Mouse (Mus musculus): ENCODE measurements at regions not wholly inside any gene's neighbourhood (a gene's known extent, or its start where the extent isn't known, plus 50 kb on each side); places are given as distances from the start of the nearest gene placed in this dataset.

- WGBS: 83% methylated on average over 3 of the region's 3 CpGs
Observed at GRCm38 (mm10) chr9:68341511-68341910, 312.1 kb upstream of the Rora start.

GRCm38 (mm10) chr9:68347426-68347825 is 306.2 kb upstream of the Rora start:
- Histone ChIP-seq H3K9me3 (ENCODE audit: low read depth, low read length) (no peaks in the 10 kb centered on the region), H3K9ac (no peak overlapping the region), H3K4me3 (ENCODE audit: low read depth, low read length) (no peak overlapping the region), H3K4me2 (no peak overlapping the region), H3K4me1 (ENCODE audit: insufficient read depth) (no peaks in the 10 kb centered on the region), H3K27me3 (ENCODE audit: insufficient read depth, low read length) (no peaks in the 10 kb centered on the region), H3K36me3 (ENCODE audit: insufficient read depth) (no peaks in the 10 kb centered on the region), H3K27ac (ENCODE audit: low read depth) (no peak overlapping the region)
- WGBS: 53% methylated on average over 6 of the region's 6 CpGs
- TF ChIP-seq CTCF (IDR thresholded peaks at IDR 0.05; ENCODE audit: low read depth): no peak
- no peak for ATAC-seq (ENCODE audit: insufficient read depth)
- no peak for DNase-seq

More at GRCm38 (mm10) chr9:68341511-68341910, 312.1 kb upstream of the Rora start:
- ATAC-seq (ENCODE audit: insufficient read depth) (no peak), DNase-seq (no peak)
- Histone ChIP-seq H3K4me1 (ENCODE audit: insufficient read depth) (no peaks in the 10 kb centered on the region), H3K9ac (no peak overlapping the region), H3K36me3 (ENCODE audit: insufficient read depth) (no peaks in the 10 kb centered on the region), H3K4me3 (ENCODE audit: low read depth, low read length) (no peak overlapping the region), H3K9me3 (ENCODE audit: low read depth, low read length) (no peaks in the 10 kb centered on the region), H3K4me2 (no peak overlapping the region), H3K27me3 (ENCODE audit: insufficient read depth, low read length) (no peaks in the 10 kb centered on the region), H3K27ac (ENCODE audit: low read depth) (no peak overlapping the region)
- no peak for TF ChIP-seq CTCF (IDR thresholded peaks at IDR 0.05; ENCODE audit: low read depth)

- Histone ChIP-seq H3K9me3 (ENCODE audit: low read depth, low read length) (no peaks in the 10 kb centered on the region), H3K9ac (no peak overlapping the region), H3K27me3 (ENCODE audit: insufficient read depth, low read length) (no peaks in the 10 kb centered on the region), H3K36me3 (ENCODE audit: insufficient read depth) (no peaks in the 10 kb centered on the region), H3K4me2 (no peak overlapping the region), H3K4me3 (ENCODE audit: low read depth, low read length) (no peak overlapping the region), H3K4me1 (ENCODE audit: insufficient read depth) (no peaks in the 10 kb centered on the region), H3K27ac (ENCODE audit: low read depth) (no peak overlapping the region)
- no peak for TF ChIP-seq CTCF (IDR thresholded peaks at IDR 0.05; ENCODE audit: low read depth)
- no peak for ATAC-seq (ENCODE audit: insufficient read depth)
- no peak for DNase-seq
- WGBS: 85% methylated on average over 4 of the region's 4 CpGs
Observed at GRCm38 (mm10) chr9:68351466-68351865, 302.1 kb upstream of the Rora start.

- Histone ChIP-seq H3K36me3 (ENCODE audit: insufficient read depth) (no peaks in the 10 kb centered on the region), H3K9ac (no peak overlapping the region), H3K4me2 (no peak overlapping the region), H3K27me3 (ENCODE audit: insufficient read depth, low read length) (no peaks in the 10 kb centered on the region), H3K4me1 (ENCODE audit: insufficient read depth) (no peaks in the 10 kb centered on the region), H3K27ac (ENCODE audit: low read depth) (no peak overlapping the region), H3K4me3 (ENCODE audit: low read depth, low read length) (no peak overlapping the region), H3K9me3 (ENCODE audit: low read depth, low read length) (no peaks in the 10 kb centered on the region)
- DNase-seq: no peak
- ATAC-seq (ENCODE audit: insufficient read depth): no peak
- WGBS: 72% methylated on average over 4 of the region's 4 CpGs
- TF ChIP-seq CTCF (IDR thresholded peaks at IDR 0.05; ENCODE audit: low read depth): no peak
Observed at GRCm38 (mm10) chr9:68354470-68354869, 299.1 kb upstream of the Rora start.

GRCm38 (mm10) chr9:68356078-68356477 is 297.5 kb upstream of the Rora start:
- H3K4me3 ChIP-seq (ENCODE audit: low read depth, low read length): no peak overlapping the region
- no peak for TF ChIP-seq CTCF (IDR thresholded peaks at IDR 0.05; ENCODE audit: low read depth)
- WGBS: 53% methylated on average over 4 of the region's 4 CpGs

GRCm38 (mm10) chr9:68357231-68357630 is 296.4 kb upstream of the Rora start:
- H3K9me3 ChIP-seq (ENCODE audit: low read depth, low read length): no peaks in the 10 kb centered on the region
- H3K4me2 ChIP-seq: no peak overlapping the region
- TF ChIP-seq CTCF (IDR thresholded peaks at IDR 0.05; ENCODE audit: low read depth): no peak
- H3K9ac ChIP-seq: no peak overlapping the region
- ATAC-seq (ENCODE audit: insufficient read depth) (no peak), DNase-seq (no peak)
- H3K36me3 ChIP-seq (ENCODE audit: insufficient read depth): no peaks in the 10 kb centered on the region
- no peaks in the 10 kb centered on the region for H3K27me3 ChIP-seq (ENCODE audit: insufficient read depth, low read length)
- 51% methylated on average over 5 of the region's 5 CpGs for WGBS
- H3K4me1 ChIP-seq (ENCODE audit: insufficient read depth): no peaks in the 10 kb centered on the region
- no peak overlapping the region for H3K4me3 ChIP-seq (ENCODE audit: low read depth, low read length)
- no peak overlapping the region for H3K27ac ChIP-seq (ENCODE audit: low read depth)

More at GRCm38 (mm10) chr9:68356078-68356477, 297.5 kb upstream of the Rora start:
- Histone ChIP-seq H3K36me3 (ENCODE audit: insufficient read depth) (no peaks in the 10 kb centered on the region), H3K9ac (no peak overlapping the region), H3K4me1 (ENCODE audit: insufficient read depth) (no peaks in the 10 kb centered on the region), H3K9me3 (ENCODE audit: low read depth, low read length) (no peaks in the 10 kb centered on the region), H3K4me2 (no peak overlapping the region), H3K27ac (ENCODE audit: low read depth) (no peak overlapping the region), H3K27me3 (ENCODE audit: insufficient read depth, low read length) (no peaks in the 10 kb centered on the region)
- peak; percentile 4 for DNase-seq
- ATAC-seq (ENCODE audit: insufficient read depth): no peak

- Histone ChIP-seq H3K27me3 (ENCODE audit: insufficient read depth, low read length) (no peaks in the 10 kb centered on the region), H3K4me2 (no peak overlapping the region), H3K9me3 (ENCODE audit: low read depth, low read length) (no peaks in the 10 kb centered on the region), H3K4me3 (ENCODE audit: low read depth, low read length) (no peak overlapping the region), H3K36me3 (ENCODE audit: insufficient read depth) (no peaks in the 10 kb centered on the region), H3K4me1 (ENCODE audit: insufficient read depth) (no peaks in the 10 kb centered on the region), H3K27ac (ENCODE audit: low read depth) (no peak overlapping the region), H3K9ac (no peak overlapping the region)
- TF ChIP-seq CTCF (IDR thresholded peaks at IDR 0.05; ENCODE audit: low read depth): no peak
- ATAC-seq (ENCODE audit: insufficient read depth) (no peak), DNase-seq (no peak)
- WGBS: 38% methylated on average over 3 of the region's 3 CpGs
Observed at GRCm38 (mm10) chr9:68366973-68367372, 286.6 kb upstream of the Rora start.

GRCm38 (mm10) chr9:68367556-68367955 is 286.0 kb upstream of the Rora start:
- no peak overlapping the region for H3K27ac ChIP-seq (ENCODE audit: low read depth)

More at GRCm38 (mm10) chr9:68367556-68367955, 286.0 kb upstream of the Rora start:
- ATAC-seq (ENCODE audit: insufficient read depth) (no peak), DNase-seq (no peak)
- Histone ChIP-seq H3K9me3 (ENCODE audit: low read depth, low read length) (no peaks in the 10 kb centered on the region), H3K4me2 (no peak overlapping the region), H3K4me3 (ENCODE audit: low read depth, low read length) (no peak overlapping the region), H3K36me3 (ENCODE audit: insufficient read depth) (no peaks in the 10 kb centered on the region), H3K9ac (no peak overlapping the region), H3K4me1 (ENCODE audit: insufficient read depth) (no peaks in the 10 kb centered on the region), H3K27me3 (ENCODE audit: insufficient read depth, low read length) (no peaks in the 10 kb centered on the region)
- 84% methylated on average over 4 of the region's 4 CpGs for WGBS
- TF ChIP-seq CTCF (IDR thresholded peaks at IDR 0.05; ENCODE audit: low read depth): no peak

Data from lung, embryonic 14.5 days (tissue).